Mouse (Mus musculus) olfactory bulb, adult 2 months (tissue): ENCODE results near the gene Det1. TPM values are rescaled to one million over a fixed set of nuclear protein-coding genes. Genes with fewer than 3 reads are reported as not detected.
A peak's percentile ranks its signal among the peaks of the same experiment; 100 is the strongest.

Experiments
- H3K27ac ChIP-seq: fragments of 200-500 bp; 2 replicates; pipeline ENCODE4 v1.5.1; 2012; ENCODE audit warnings: low read depth, low read length; ENCODE audit not compliant: insufficient read depth
- H3K4me1 ChIP-seq: fragments of 200-500 bp; 2 replicates; pipeline ENCODE4 v1.6.1; 2012; ENCODE audit warnings: low read length; ENCODE audit not compliant: control insufficient read depth, insufficient read depth
- H3K4me3 ChIP-seq: fragments of 200-500 bp; 2 replicates; pipeline ENCODE4 v1.5.1; 2012; ENCODE audit warnings: mild to moderate bottlenecking, low read depth, low read length, moderate library complexity; ENCODE audit not compliant: insufficient read depth
- CTCF ChIP-seq: fragments of 200-500 bp; IDR thresholded peaks from 2 replicates; pipeline ENCODE4 v1.5.1; 2012; ENCODE audit warnings: low read depth, mild to moderate bottlenecking, low read length, moderate library complexity; ENCODE audit not compliant: insufficient read depth
- POLR2A ChIP-seq: fragments of 200-500 bp; IDR thresholded peaks from 2 replicates; pipeline ENCODE4 v1.6.1; 2012; ENCODE audit warnings: mild to moderate bottlenecking, low read depth, low read length, moderate library complexity; ENCODE audit not compliant: insufficient read depth
- WGBS: fragments of 180-500 bp; shearing (Covaris S2); methylation state at CpG from one replicate; pipeline ENCODE4 v1.1.7; 2018; 5-methylcytosine and 5-hydroxymethylcytosine counted together
- polyA plus RNA-seq: library from polyadenylated mRNA; stranded (reverse); fragments of >200 nt; gene quantifications from 2 replicates; pipeline ENCODE4 v1.2.4, GENCODE M21; 2012; ENCODE audit warnings: low replicate concordance; ENCODE audit not compliant: missing spikeins, insufficient read depth, insufficient read length

Det1 gene
- polyA plus RNA-seq, 1 experiment, result not detected

- 5% methylated on average over 8 of the region's 8 CpGs for WGBS
- TF ChIP-seq CTCF (no peak), POLR2A (no peak)
- Histone ChIP-seq H3K27ac (no peak overlapping the region), H3K4me3 (peak overlapping the region; percentile 65), H3K4me1 (peaks cover 43% of the 10 kb centered on the region)
Observed at GRCm38 (mm10) chr7:78883726-78884060, 36.6 kb upstream of the Det1 start.

GRCm38 (mm10) chr7:78883016-78883725 is 36.1 kb upstream of the Det1 start:
- no peak for TF ChIP-seq CTCF
- no peak for TF ChIP-seq POLR2A
- Histone ChIP-seq H3K4me1 (peaks cover 43% of the 10 kb centered on the region), H3K27ac (no peak overlapping the region), H3K4me3 (peak overlapping the region; percentile 65)
- WGBS, result 1% methylated on average over 34 of the region's 34 CpGs

GRCm38 (mm10) chr7:78882469-78882837 is 35.4 kb upstream of the Det1 start:
- 1% methylated on average over 23 of the region's 23 CpGs for WGBS
- Histone ChIP-seq H3K4me3 (peak overlapping the region; percentile 65), H3K27ac (peak overlapping the region; percentile 47; the same call in 1 of the 2 replicates), H3K4me1 (peaks cover 36% of the 10 kb centered on the region)
- TF ChIP-seq CTCF (no peak), POLR2A (0 out of 2 replicates have a peak, but pooled peaks have one; percentile 17)

GRCm38 (mm10) chr7:78881607-78882468 is 34.8 kb upstream of the Det1 start:
- 12% methylated on average over 16 of the region's 16 CpGs for WGBS
- Histone ChIP-seq H3K4me1 (peaks cover 32% of the 10 kb centered on the region), H3K4me3 (peak overlapping the region; percentile 65), H3K27ac (no peak overlapping the region)
- TF ChIP-seq CTCF (no peak), POLR2A (no peak)

GRCm38 (mm10) chr7:78872831-78873230 is 25.8 kb upstream of the Det1 start:
- H3K4me1 ChIP-seq, result no peaks in the 10 kb centered on the region
- H3K27ac ChIP-seq, result no peak overlapping the region
- WGBS, result 84% methylated on average over 5 of the region's 5 CpGs
- TF ChIP-seq CTCF (no peak), POLR2A (no peak)
- H3K4me3 ChIP-seq, result no peak overlapping the region

- H3K4me1 ChIP-seq, result no peaks in the 10 kb centered on the region
- WGBS, result 88% methylated on average over 6 of the region's 6 CpGs
- TF ChIP-seq CTCF (no peak), POLR2A (no peak)
Observed at GRCm38 (mm10) chr7:78872366-78872765, 25.3 kb upstream of the Det1 start.

GRCm38 (mm10) chr7:78868731-78869130 is 21.7 kb upstream of the Det1 start:
- no peak for TF ChIP-seq POLR2A
- TF ChIP-seq CTCF, result no peak
- Histone ChIP-seq H3K4me1 (no peaks in the 10 kb centered on the region), H3K4me3 (no peak overlapping the region), H3K27ac (no peak overlapping the region)
- WGBS, result 81% methylated on average over 5 of the region's 5 CpGs

More at GRCm38 (mm10) chr7:78872366-78872765, 25.3 kb upstream of the Det1 start:
- H3K4me3 ChIP-seq, result no peak overlapping the region
- H3K27ac ChIP-seq, result no peak overlapping the region

GRCm38 (mm10) chr7:78865212-78865949 is 18.3 kb upstream of the Det1 start:
- Histone ChIP-seq H3K4me3 (no peak overlapping the region), H3K27ac (no peak overlapping the region), H3K4me1 (no peaks in the 10 kb centered on the region)
- WGBS, result 81% methylated on average over 12 of the region's 12 CpGs
- no peak for TF ChIP-seq POLR2A
- no peak for TF ChIP-seq CTCF
